8 mouse cellular contexts compared by ENCODE assay signal in genomic region chr19:11768163-11768562, GRCm38 (mm10). TPM values are rescaled to one million over a fixed set of nuclear protein-coding genes. Genes with fewer than 3 reads are reported as not detected.
DNase-seq lines count a peak whose midpoint lies in the region; ATAC-seq and TF ChIP-seq lines count a peak whose summit lies in the region.
"Had no signal": no experiment of that assay in that cellular context is flagged by ENCODE, and none has a peak within 500 bp of the region (broad histone marks: within the 10 kb centered on the region; RNA-seq: fewer than 3 reads in every experiment).

No protein-coding gene starts in this region.

- H3K27me3 ChIP-seq in Patski, result no peaks in the 10 kb centered on the region
- H3K27me3 ChIP-seq in hindbrain, postnatal 0 days (ENCODE audit: insufficient read depth, low read length), result no peaks in the 10 kb centered on the region
- H3K27me3 ChIP-seq in small intestine, adult 2 months (ENCODE audit: control insufficient read depth, insufficient read depth, low read length), result no peaks in the 10 kb centered on the region

- H3K9me3 ChIP-seq in hindbrain, postnatal 0 days (ENCODE audit: low read length), result no peaks in the 10 kb centered on the region
- H3K9me3 ChIP-seq: heart, embryonic 13.5 days had no signal

- peak; percentile 66 for ATAC-seq in Patski
- no peak for ATAC-seq in hindbrain, postnatal 0 days

- H3K9ac ChIP-seq in hindbrain, postnatal 0 days (replicated peaks; ENCODE audit: low read length), result no peak overlapping the region
- H3K9ac ChIP-seq: heart, embryonic 13.5 days had no signal

- H3K4me1 ChIP-seq in hindbrain, postnatal 0 days (ENCODE audit: insufficient read depth, low read length), result 0 out of 2 replicates have a peak, but pooled peaks cover 4% of the 10 kb centered on the region
- 0 out of 2 replicates have a peak, but pooled peaks cover 1% of the 10 kb centered on the region for H3K4me1 ChIP-seq in small intestine, adult 2 months (ENCODE audit: control insufficient read depth, insufficient read depth, insufficient read length, low read length)

- peak; percentile 36 for DNase-seq in kidney, postnatal 10 days
- no peak for DNase-seq in kidney, adult 8-10 months
- peak; percentile 81 for DNase-seq in CD4-positive, CD25-positive, alpha-beta regulatory T cell, adult 2 months (ENCODE audit: low read depth, low spot score)
- no peak for DNase-seq in Patski (ENCODE audit: low read depth, low spot score)
- peak; percentile 85 for DNase-seq in hindbrain, postnatal 0 days (ENCODE audit: low spot score)
- no peak for DNase-seq in kidney, adult 11 months

- TF ChIP-seq CTCF in Patski (IDR thresholded peaks at IDR 0.05), result peak; percentile 98
- peak; percentile 85 for TF ChIP-seq CTCF in hindbrain, postnatal 0 days (IDR thresholded peaks at IDR 0.05; ENCODE audit: low read depth)
- peak; percentile 84; the same call in 1 of the 2 replicates for TF ChIP-seq CTCF in small intestine, adult 2 months (IDR thresholded peaks at IDR 0.05; ENCODE audit: extremely low read depth, insufficient read length, insufficient replicate concordance, low read depth, low read length)

- in situ Hi-C loops in Patski (cut with MboI; ENCODE audit: low pct_unique_long_range_greater_than_20kb), result loop anchor here (5.0 kb wide), 2 partner anchors 161 to 416 kb away; no protein-coding TSS in a partner anchor

- POLR2A ChIA-PET in Patski (lab: Charles Lee), result no interaction called here

- no peak overlapping the region for H3K4me3 ChIP-seq in hindbrain, postnatal 0 days (ENCODE audit: low read length)
- H3K4me3 ChIP-seq in small intestine, adult 2 months (ENCODE audit: low read depth, low read length), result no peak overlapping the region
- H3K4me3 ChIP-seq: heart, embryonic 13.5 days had no signal

- 12% methylated on average over 3 of the region's 3 CpGs for WGBS in hindbrain, postnatal 0 days
- WGBS in small intestine, adult 2 months, result 4% methylated on average over 3 of the region's 3 CpGs

- no peaks in the 10 kb centered on the region for H3K36me3 ChIP-seq in hindbrain, postnatal 0 days (ENCODE audit: insufficient read depth, low read length)
- peaks cover 2% of the 10 kb centered on the region; the same call in 1 of the 2 replicates for H3K36me3 ChIP-seq in small intestine, adult 2 months (ENCODE audit: control insufficient read depth, insufficient read depth, low read length)

- no peak for TF ChIP-seq POLR2A in small intestine, adult 2 months (IDR thresholded peaks at IDR 0.05; ENCODE audit: low read depth, low read length)

- CTCF ChIA-PET in Patski (lab: Charles Lee), result interaction anchor here (0.7 to 3.3 kb wide), 14 partner anchors 11 to 412 kb away, joined by 3 to 31 read pairs (median 4); partner anchors contain the start of genes Ms4a2, Ms4a6d and Stx3

- no peak overlapping the region for H3K4me2 ChIP-seq in hindbrain, postnatal 0 days (ENCODE audit: low read depth, low read length)
- H3K4me2 ChIP-seq: heart, embryonic 13.5 days had no signal

- no peak overlapping the region for H3K27ac ChIP-seq in hindbrain, postnatal 0 days
- no peak overlapping the region for H3K27ac ChIP-seq in small intestine, adult 2 months (ENCODE audit: insufficient read depth, low read depth, low read length)
- H3K27ac ChIP-seq: heart, embryonic 13.5 days had no signal

RNA-seq across cellular contexts. Expression of gene Mrpl16, which starts 2.0 kb away (rescaled TPM):
- polyA plus RNA-seq in Patski (2021), result 76.0 TPM
- total RNA-seq in hindbrain, postnatal 0 days (2014; rRNA removed), result 8.8 and 14.4 TPM in 2 replicates
- 54.2 and 59.1 TPM in 2 replicates for polyA plus RNA-seq in hindbrain, postnatal 0 days (2015; fragmentation: Nextera tagmentation; extraction: Ambion mirVana)
- polyA plus RNA-seq in small intestine, adult 2 months (2012; rRNA removed), result 1.8 and 4.0 TPM in 2 replicates

RNA-seq across cellular contexts. Expression of gene Gif, which starts 20.8 kb away (rescaled TPM):
- polyA plus RNA-seq in Patski (2021), result 0.05 TPM
- total RNA-seq in hindbrain, postnatal 0 days (2014; rRNA removed), result not detected in 2 replicates
- not detected in 2 replicates for polyA plus RNA-seq in hindbrain, postnatal 0 days (2015; fragmentation: Nextera tagmentation; extraction: Ambion mirVana)
- 0.09 and 8.4 TPM in 2 replicates for polyA plus RNA-seq in small intestine, adult 2 months (2012; rRNA removed)
- polyA plus RNA-seq: heart, embryonic 13.5 days had no signal

RNA-seq across cellular contexts. Expression of gene Stx3, which starts 51.0 kb away (rescaled TPM):
- 45.4 TPM for polyA plus RNA-seq in Patski (2021)
- total RNA-seq in hindbrain, postnatal 0 days (2014; rRNA removed), result 9.2 and 16.0 TPM in 2 replicates
- 24.3 and 25.5 TPM in 2 replicates for polyA plus RNA-seq in hindbrain, postnatal 0 days (2015; fragmentation: Nextera tagmentation; extraction: Ambion mirVana)
- 12.7 and 38.0 TPM in 2 replicates for polyA plus RNA-seq in small intestine, adult 2 months (2012; rRNA removed)

Comparison
In these comparisons a context has a peak if more than half of its experiments do, and no peak if none do; other contexts are left out.
1. DNase-seq: peak in kidney, postnatal 10 days (single experiment), CD4-positive, CD25-positive, alpha-beta regulatory T cell, adult 2 months (single experiment) and hindbrain, postnatal 0 days (single experiment); none in kidney, adult 8-10 months (0 of 2), Patski (single experiment) and kidney, adult 11 months (single experiment).
2. RNA of gene Mrpl16, which starts 2.0 kb away (polyA plus RNA-seq): 76.0 TPM in Patski (single experiment) and 54.2 to 59.1 TPM in hindbrain, postnatal 0 days; 1.8 to 4.0 TPM in small intestine, adult 2 months; every median in the first group is over 10 times any median in the second.
3. Peak in every context shown above with its lines, with median percentiles within 50 percentile points of each other: CTCF ChIP-seq.